Comparison of ENCODE assay signal across 8 mouse cellular contexts in the genomic region with DNA sequence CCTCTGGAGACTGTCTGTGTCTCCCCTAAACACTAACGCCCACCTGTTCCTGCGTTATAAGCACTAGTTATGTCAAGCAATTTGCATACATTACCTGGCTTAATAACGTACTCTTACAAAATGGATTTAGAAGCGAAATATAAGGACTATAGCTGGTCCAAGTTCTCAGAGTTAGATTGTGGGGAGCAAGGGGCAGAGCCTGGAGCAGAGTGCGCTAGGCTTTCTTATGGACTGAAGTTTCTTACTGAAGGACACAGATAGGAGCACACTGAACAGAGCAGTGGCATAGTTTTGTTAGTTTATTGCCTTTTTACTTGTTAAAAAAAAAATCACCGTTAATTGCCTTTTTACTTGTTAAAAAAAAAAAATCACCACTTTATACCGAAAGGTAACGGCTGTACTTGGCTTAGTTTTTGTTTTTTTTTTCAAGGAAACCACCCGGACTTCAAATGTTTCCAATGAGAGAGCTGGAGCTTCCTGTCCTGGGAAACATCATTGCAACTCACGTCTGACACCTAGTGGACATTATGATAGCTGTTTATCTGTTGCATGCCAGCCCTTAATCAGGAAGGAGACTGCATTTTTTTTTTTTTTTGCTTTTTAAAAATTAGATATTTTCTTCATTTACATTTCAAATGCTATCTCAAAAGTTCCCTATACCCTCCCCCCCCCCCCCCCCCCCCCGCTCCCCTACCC. TPM values are rescaled to one million over a fixed set of nuclear protein-coding genes. Genes with fewer than 3 reads are reported as not detected.
DNase-seq lines count a peak whose midpoint lies in the region; ATAC-seq lines count a peak whose summit lies in the region.
"Had no signal": no experiment of that assay in that cellular context is flagged by ENCODE, and none has a peak within 500 bp of the region (broad histone marks: within the 10 kb centered on the region; RNA-seq: fewer than 3 reads in every experiment).

No protein-coding gene starts in this region.

- no peaks in the 10 kb centered on the region for H3K27me3 ChIP-seq in midbrain, embryonic 10.5 days (ENCODE audit: low read depth, poor library complexity, severe bottlenecking)
- no peaks in the 10 kb centered on the region for H3K27me3 ChIP-seq in midbrain, embryonic 16.5 days (ENCODE audit: control insufficient read depth, insufficient read depth, low read depth, low read length)
- H3K27me3 ChIP-seq in embryonic facial prominence, embryonic 11.5 days (ENCODE audit: control insufficient read depth, insufficient read depth, low read length): no peaks in the 10 kb centered on the region
- no peaks in the 10 kb centered on the region for H3K27me3 ChIP-seq in kidney, embryonic 14.5 days (ENCODE audit: control insufficient read depth, insufficient read depth, low read length)
- H3K27me3 ChIP-seq: limb, embryonic 12.5 days had no signal

- no peak overlapping the region for H3K9ac ChIP-seq in midbrain, embryonic 16.5 days (ENCODE audit: low read depth, low read length)
- H3K9ac ChIP-seq in embryonic facial prominence, embryonic 11.5 days (replicated peaks; ENCODE audit: low read length): no peak overlapping the region
- H3K9ac ChIP-seq in kidney, embryonic 14.5 days (ENCODE audit: low read depth, low read length): no peak overlapping the region
- H3K9ac ChIP-seq: limb, embryonic 12.5 days had no signal

- H3K36me3 ChIP-seq in midbrain, embryonic 10.5 days: peaks cover 23% of the 10 kb centered on the region
- H3K36me3 ChIP-seq in midbrain, embryonic 16.5 days (ENCODE audit: control insufficient read depth, insufficient read depth, low read length): no peaks in the 10 kb centered on the region; the same call in 1 of the 2 replicates
- no peaks in the 10 kb centered on the region for H3K36me3 ChIP-seq in embryonic facial prominence, embryonic 11.5 days (replicated peaks; ENCODE audit: control insufficient read depth, insufficient read depth, low read depth, low read length)
- no peaks in the 10 kb centered on the region; the same call in 1 of the 2 replicates for H3K36me3 ChIP-seq in kidney, embryonic 14.5 days (ENCODE audit: control insufficient read depth, insufficient read depth, low read length)

- H3K9me3 ChIP-seq in midbrain, embryonic 10.5 days (replicated peaks): no peaks in the 10 kb centered on the region; the same call in 1 of the 2 replicates
- H3K9me3 ChIP-seq in midbrain, embryonic 16.5 days (replicated peaks; ENCODE audit: control insufficient read depth, low read length, poor library complexity, severe bottlenecking): no peaks in the 10 kb centered on the region
- H3K9me3 ChIP-seq in embryonic facial prominence, embryonic 11.5 days (replicated peaks; ENCODE audit: control insufficient read depth, low read length): no peaks in the 10 kb centered on the region
- no peaks in the 10 kb centered on the region for H3K9me3 ChIP-seq in kidney, embryonic 14.5 days (ENCODE audit: control insufficient read depth, low read length)
- H3K9me3 ChIP-seq: limb, embryonic 12.5 days had no signal

- H3K27ac ChIP-seq in midbrain, embryonic 10.5 days (replicated peaks): no peak overlapping the region
- no peak overlapping the region for H3K27ac ChIP-seq in midbrain, embryonic 16.5 days (ENCODE audit: low read length)
- H3K27ac ChIP-seq in embryonic facial prominence, embryonic 11.5 days (replicated peaks; ENCODE audit: low read depth, low read length): no peak overlapping the region
- no peak overlapping the region for H3K27ac ChIP-seq in kidney, embryonic 14.5 days (ENCODE audit: low read depth, low read length)
- H3K27ac ChIP-seq: limb, embryonic 12.5 days had no signal

- ATAC-seq in midbrain, embryonic 16.5 days: no peak; the same call in 1 of the 2 replicates
- no peak for ATAC-seq in embryonic facial prominence, embryonic 11.5 days (replicated peaks; ENCODE audit: insufficient number of reproducible peaks, low FRiP score, low TSS enrichment, low read depth)
- 0 out of 2 replicates have a peak, but pooled peaks have one; percentile 45 for ATAC-seq in kidney, embryonic 14.5 days (ENCODE audit: low FRiP score, low TSS enrichment)
- 0 out of 2 replicates have a peak, but pooled peaks have one; percentile 65 for ATAC-seq in megakaryocyte-erythroid progenitor cell, adult 5-6 weeks (replicated peaks; ENCODE audit: low FRiP score, low TSS enrichment, poor library complexity, severe bottlenecking)

- H3K4me3 ChIP-seq in midbrain, embryonic 10.5 days: no peak overlapping the region
- no peak overlapping the region for H3K4me3 ChIP-seq in midbrain, embryonic 16.5 days (ENCODE audit: low read depth, low read length)
- no peak overlapping the region for H3K4me3 ChIP-seq in embryonic facial prominence, embryonic 11.5 days (ENCODE audit: low read depth, low read length)
- no peak overlapping the region for H3K4me3 ChIP-seq in kidney, embryonic 14.5 days (ENCODE audit: low read length)
- H3K4me3 ChIP-seq: limb, embryonic 12.5 days had no signal

- peak; percentile 39 for DNase-seq in midbrain, embryonic 10.5 days (ENCODE audit: low spot score)
- DNase-seq in ZHBTc4 (ENCODE audit: low read depth, low spot score): peak; percentile 73
- DNase-seq in embryonic facial prominence, embryonic 11.5 days (ENCODE audit: low spot score): peak; percentile 90
- no peak for DNase-seq in spleen, postnatal 4 days (ENCODE audit: low spot score in 2 of 2)

- peaks cover 13% of the 10 kb centered on the region; the same call in 1 of the 2 replicates for H3K4me1 ChIP-seq in midbrain, embryonic 10.5 days
- 0 out of 2 replicates have a peak, but pooled peaks cover 2% of the 10 kb centered on the region for H3K4me1 ChIP-seq in midbrain, embryonic 16.5 days (ENCODE audit: control insufficient read depth, insufficient read depth, low read length)
- no peaks in the 10 kb centered on the region for H3K4me1 ChIP-seq in embryonic facial prominence, embryonic 11.5 days (ENCODE audit: control insufficient read depth, insufficient read depth, low read length)
- H3K4me1 ChIP-seq in kidney, embryonic 14.5 days (ENCODE audit: control insufficient read depth, insufficient read depth, low read length): no peaks in the 10 kb centered on the region

- WGBS in midbrain, embryonic 10.5 days: 53% methylated on average over 10 of the region's 11 CpGs
- WGBS in midbrain, embryonic 16.5 days: 44% methylated on average over 10 of the region's 11 CpGs
- 40% methylated on average over 10 of the region's 11 CpGs for WGBS in embryonic facial prominence, embryonic 11.5 days
- 35% methylated on average over 10 of the region's 11 CpGs for WGBS in kidney, embryonic 14.5 days

- no peak overlapping the region for H3K4me2 ChIP-seq in midbrain, embryonic 16.5 days (ENCODE audit: low read length)
- H3K4me2 ChIP-seq in embryonic facial prominence, embryonic 11.5 days (ENCODE audit: low read depth, low read length): no peak overlapping the region
- peak overlapping the region; percentile 9; the same call in 1 of the 2 replicates for H3K4me2 ChIP-seq in kidney, embryonic 14.5 days (replicated peaks; ENCODE audit: low read depth, low read length)
- H3K4me2 ChIP-seq: limb, embryonic 12.5 days had no signal

RNA-seq across cellular contexts. Expression of gene Cavin4, which starts 17.5 kb away (rescaled TPM):
- 1.4 and 1.7 TPM in 2 replicates for polyA plus RNA-seq in midbrain, embryonic 10.5 days (2016; fragmentation: Nextera tagmentation; extraction: Ambion mirVana)
- 1.2 and 1.5 TPM in 2 replicates for polyA plus RNA-seq in midbrain, embryonic 16.5 days (2015; fragmentation: Nextera tagmentation; extraction: Ambion mirVana)
- polyA plus RNA-seq in embryonic facial prominence, embryonic 11.5 days (2014; fragmentation: Nextera tagmentation; extraction: Ambion mirVana): 0.62 and 0.75 TPM in 2 replicates
- 0.60 and 1.2 TPM in 2 replicates for polyA plus RNA-seq in kidney, embryonic 14.5 days (2014; fragmentation: Nextera tagmentation; extraction: Ambion mirVana)
- not detected in 2 replicates for total RNA-seq in megakaryocyte-erythroid progenitor cell, adult 5-6 weeks (2014; fragmentation: Nextera tagmentation)
- total RNA-seq in megakaryocyte-erythroid progenitor cell, adult 5-6 weeks (2017): not detected in 2 replicates

Comparison
In these comparisons a context has a peak if more than half of its experiments do, and no peak if none do; other contexts are left out.
1. DNase-seq: peak in midbrain, embryonic 10.5 days (single experiment), ZHBTc4 (single experiment) and embryonic facial prominence, embryonic 11.5 days (single experiment); none in spleen, postnatal 4 days (0 of 2).
2. ATAC-seq: peak in kidney, embryonic 14.5 days (single experiment) and megakaryocyte-erythroid progenitor cell, adult 5-6 weeks (single experiment); none in midbrain, embryonic 16.5 days (single experiment) and embryonic facial prominence, embryonic 11.5 days (single experiment).